Mouse (Mus musculus): ENCODE data around the gene Rptor. TPM values are rescaled to one million over a fixed set of nuclear protein-coding genes. Genes with fewer than 3 reads are reported as not detected.

The Rptor gene
- polyA plus RNA-seq, 1 experiment from 2014 or later = 9.9 TPM

- Histone ChIP-seq H3K4me1 (ENCODE audit: control insufficient read depth, insufficient read depth, low read length) (peaks cover 40% of the 10 kb centered on the region), H3K9me3 (replicated peaks; ENCODE audit: control insufficient read depth, low read length, poor library complexity, severe bottlenecking) (no peaks in the 10 kb centered on the region), H3K27ac (ENCODE audit: low read length) (no peak overlapping the region), H3K4me3 (ENCODE audit: low read depth, low read length) (no peak overlapping the region), H3K9ac (ENCODE audit: low read depth, low read length) (no peak overlapping the region), H3K4me2 (ENCODE audit: low read length) (no peak overlapping the region), H3K36me3 (ENCODE audit: control insufficient read depth, insufficient read depth, low read length) (no peaks in the 10 kb centered on the region), H3K27me3 (ENCODE audit: control insufficient read depth, insufficient read depth, low read depth, low read length) (no peaks in the 10 kb centered on the region)
- ATAC-seq = no peak
- WGBS = 86% methylated on average over 10 of the region's 10 CpGs
These were observed 189.3 kb downstream of the Rptor start for GRCm38 (mm10) chr11:119791923-119792564.

- H3K4me2 ChIP-seq (ENCODE audit: low read length) = no peak overlapping the region
- no peaks in the 10 kb centered on the region for H3K36me3 ChIP-seq (ENCODE audit: control insufficient read depth, insufficient read depth, low read length)
- no peak overlapping the region for H3K9ac ChIP-seq (ENCODE audit: low read depth, low read length)
- WGBS = 68% methylated on average over 6 of the region's 6 CpGs
- no peak overlapping the region for H3K4me3 ChIP-seq (ENCODE audit: low read depth, low read length)
- ATAC-seq = no peak
- H3K4me1 ChIP-seq (ENCODE audit: control insufficient read depth, insufficient read depth, low read length) = peaks cover 30% of the 10 kb centered on the region
- no peaks in the 10 kb centered on the region for H3K9me3 ChIP-seq (replicated peaks; ENCODE audit: control insufficient read depth, low read length, poor library complexity, severe bottlenecking)
- H3K27ac ChIP-seq (ENCODE audit: low read length) = no peak overlapping the region
- no peaks in the 10 kb centered on the region for H3K27me3 ChIP-seq (ENCODE audit: control insufficient read depth, insufficient read depth, low read depth, low read length)
These were observed 190.7 kb downstream of the Rptor start for GRCm38 (mm10) chr11:119793378-119793777.

- no peaks in the 10 kb centered on the region for H3K27me3 ChIP-seq (ENCODE audit: control insufficient read depth, insufficient read depth, low read depth, low read length)
- H3K9me3 ChIP-seq (replicated peaks; ENCODE audit: control insufficient read depth, low read length, poor library complexity, severe bottlenecking) = no peaks in the 10 kb centered on the region
- H3K4me2 ChIP-seq (ENCODE audit: low read length) = no peak overlapping the region
- H3K27ac ChIP-seq (ENCODE audit: low read length) = 0 out of 2 replicates have a peak overlapping the region, but pooled peaks have one; percentile 2
- no peak overlapping the region for H3K9ac ChIP-seq (ENCODE audit: low read depth, low read length)
- H3K4me3 ChIP-seq (ENCODE audit: low read depth, low read length) = no peak overlapping the region
- no peaks in the 10 kb centered on the region for H3K36me3 ChIP-seq (ENCODE audit: control insufficient read depth, insufficient read depth, low read length)
- peaks cover 23% of the 10 kb centered on the region for H3K4me1 ChIP-seq (ENCODE audit: control insufficient read depth, insufficient read depth, low read length)
- no peak for ATAC-seq
- WGBS = 100% methylated on average over 1 of the region's 1 CpGs
These were observed 191.3 kb downstream of the Rptor start for GRCm38 (mm10) chr11:119794020-119794419.

GRCm38 (mm10) chr11:119794671-119795070, 192.0 kb downstream of the Rptor start:
- H3K4me3 ChIP-seq (ENCODE audit: low read depth, low read length) = no peak overlapping the region
- H3K9me3 ChIP-seq (replicated peaks; ENCODE audit: control insufficient read depth, low read length, poor library complexity, severe bottlenecking) = no peaks in the 10 kb centered on the region
- no peak for ATAC-seq
- H3K4me2 ChIP-seq (ENCODE audit: low read length) = no peak overlapping the region
- WGBS = 66% methylated on average over 6 of the region's 6 CpGs
- H3K9ac ChIP-seq (ENCODE audit: low read depth, low read length) = no peak overlapping the region
- H3K36me3 ChIP-seq (ENCODE audit: control insufficient read depth, insufficient read depth, low read length) = no peaks in the 10 kb centered on the region
- peaks cover 18% of the 10 kb centered on the region for H3K4me1 ChIP-seq (ENCODE audit: control insufficient read depth, insufficient read depth, low read length)
- H3K27ac ChIP-seq (ENCODE audit: low read length) = no peak overlapping the region; the same call in 1 of the 2 replicates
- no peaks in the 10 kb centered on the region for H3K27me3 ChIP-seq (ENCODE audit: control insufficient read depth, insufficient read depth, low read depth, low read length)

GRCm38 (mm10) chr11:119796406-119796805, 193.7 kb downstream of the Rptor start:
- Histone ChIP-seq H3K27me3 (ENCODE audit: control insufficient read depth, insufficient read depth, low read depth, low read length) (no peaks in the 10 kb centered on the region), H3K9me3 (replicated peaks; ENCODE audit: control insufficient read depth, low read length, poor library complexity, severe bottlenecking) (no peaks in the 10 kb centered on the region), H3K4me3 (ENCODE audit: low read depth, low read length) (no peak overlapping the region), H3K4me2 (ENCODE audit: low read length) (no peak overlapping the region), H3K4me1 (ENCODE audit: control insufficient read depth, insufficient read depth, low read length) (peaks cover 11% of the 10 kb centered on the region), H3K27ac (ENCODE audit: low read length) (no peak overlapping the region), H3K9ac (ENCODE audit: low read depth, low read length) (no peak overlapping the region), H3K36me3 (ENCODE audit: control insufficient read depth, insufficient read depth, low read length) (no peaks in the 10 kb centered on the region)
- WGBS = 57% methylated on average over 7 of the region's 7 CpGs
- no peak for ATAC-seq

- no peak overlapping the region for H3K9ac ChIP-seq (ENCODE audit: low read depth, low read length)
- no peak overlapping the region for H3K27ac ChIP-seq (ENCODE audit: low read length)
- H3K9me3 ChIP-seq (replicated peaks; ENCODE audit: control insufficient read depth, low read length, poor library complexity, severe bottlenecking) = no peaks in the 10 kb centered on the region
- H3K36me3 ChIP-seq (ENCODE audit: control insufficient read depth, insufficient read depth, low read length) = no peaks in the 10 kb centered on the region
- H3K4me2 ChIP-seq (ENCODE audit: low read length) = no peak overlapping the region
- WGBS = 90% methylated on average over 7 of the region's 7 CpGs
- ATAC-seq = no peak
- no peaks in the 10 kb centered on the region for H3K27me3 ChIP-seq (ENCODE audit: control insufficient read depth, insufficient read depth, low read depth, low read length)
- H3K4me3 ChIP-seq (ENCODE audit: low read depth, low read length) = no peak overlapping the region
- H3K4me1 ChIP-seq (ENCODE audit: control insufficient read depth, insufficient read depth, low read length) = peaks cover 11% of the 10 kb centered on the region
These were observed 194.1 kb downstream of the Rptor start for GRCm38 (mm10) chr11:119796846-119797245.

- WGBS = 91% methylated on average over 2 of the region's 2 CpGs
- Histone ChIP-seq H3K9me3 (replicated peaks; ENCODE audit: control insufficient read depth, low read length, poor library complexity, severe bottlenecking) (no peaks in the 10 kb centered on the region), H3K9ac (ENCODE audit: low read depth, low read length) (no peak overlapping the region), H3K36me3 (ENCODE audit: control insufficient read depth, insufficient read depth, low read length) (no peaks in the 10 kb centered on the region), H3K4me3 (ENCODE audit: low read depth, low read length) (no peak overlapping the region), H3K27me3 (ENCODE audit: control insufficient read depth, insufficient read depth, low read depth, low read length) (no peaks in the 10 kb centered on the region), H3K27ac (ENCODE audit: low read length) (no peak overlapping the region), H3K4me1 (ENCODE audit: control insufficient read depth, insufficient read depth, low read length) (peaks cover 11% of the 10 kb centered on the region), H3K4me2 (ENCODE audit: low read length) (no peak overlapping the region)
- no peak for ATAC-seq
These were observed 196.8 kb downstream of the Rptor start for GRCm38 (mm10) chr11:119799536-119799935.

GRCm38 (mm10) chr11:119801855-119802254, 199.2 kb downstream of the Rptor start:
- H3K9ac ChIP-seq (ENCODE audit: low read depth, low read length) = no peak overlapping the region
- no peak overlapping the region for H3K4me2 ChIP-seq (ENCODE audit: low read length)
- H3K36me3 ChIP-seq (ENCODE audit: control insufficient read depth, insufficient read depth, low read length) = no peaks in the 10 kb centered on the region
- peaks cover 2% of the 10 kb centered on the region; the same call in 1 of the 2 replicates for H3K4me1 ChIP-seq (ENCODE audit: control insufficient read depth, insufficient read depth, low read length)
- H3K27me3 ChIP-seq (ENCODE audit: control insufficient read depth, insufficient read depth, low read depth, low read length) = no peaks in the 10 kb centered on the region
- H3K4me3 ChIP-seq (ENCODE audit: low read depth, low read length) = no peak overlapping the region
- ATAC-seq = no peak
- WGBS = 78% methylated on average over 1 of the region's 1 CpGs
- no peaks in the 10 kb centered on the region for H3K9me3 ChIP-seq (replicated peaks; ENCODE audit: control insufficient read depth, low read length, poor library complexity, severe bottlenecking)
- H3K27ac ChIP-seq (ENCODE audit: low read length) = no peak overlapping the region

- Histone ChIP-seq H3K4me3 (ENCODE audit: low read depth, low read length) (no peak overlapping the region), H3K27me3 (ENCODE audit: control insufficient read depth, insufficient read depth, low read depth, low read length) (no peaks in the 10 kb centered on the region), H3K27ac (ENCODE audit: low read length) (no peak overlapping the region), H3K4me2 (ENCODE audit: low read length) (no peak overlapping the region), H3K9ac (ENCODE audit: low read depth, low read length) (no peak overlapping the region), H3K36me3 (ENCODE audit: control insufficient read depth, insufficient read depth, low read length) (no peaks in the 10 kb centered on the region), H3K9me3 (replicated peaks; ENCODE audit: control insufficient read depth, low read length, poor library complexity, severe bottlenecking) (no peaks in the 10 kb centered on the region), H3K4me1 (ENCODE audit: control insufficient read depth, insufficient read depth, low read length) (peaks cover 7% of the 10 kb centered on the region; the same call in 1 of the 2 replicates)
- no peak for ATAC-seq
- 41% methylated on average over 7 of the region's 7 CpGs for WGBS
These were observed 200.2 kb downstream of the Rptor start for GRCm38 (mm10) chr11:119802947-119803346.

Measured in midbrain, embryonic 16.5 days (tissue).